Mouse (Mus musculus): ENCODE measurements at regions not wholly inside any gene's neighbourhood (a gene's known extent, or its start where the extent isn't known, plus 50 kb on each side); places are given as distances from the start of the nearest gene placed in this dataset.

DNA sequence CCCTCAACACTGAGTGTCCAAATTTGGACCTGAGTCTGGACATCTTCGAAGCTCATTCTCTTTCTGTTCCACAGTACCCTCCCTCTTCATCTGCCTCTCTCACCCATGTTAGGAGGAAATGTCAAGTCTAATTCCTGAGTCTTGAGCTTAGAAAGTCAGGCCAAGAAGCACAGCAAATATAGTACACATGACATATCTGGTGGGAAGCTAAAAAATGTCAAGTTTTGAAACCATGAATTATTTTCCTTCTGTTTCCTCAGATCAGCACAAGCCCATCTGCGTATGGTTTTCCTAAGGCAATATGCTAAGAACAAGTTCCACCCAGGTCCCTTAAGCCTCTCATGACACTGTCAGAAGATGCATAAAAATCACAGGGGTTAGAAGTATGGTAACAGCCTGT, 553.6 kb upstream of the Cdh11 start:
- no peak overlapping the region for H3K27ac ChIP-seq (replicated peaks; ENCODE audit: low read depth, low read length)

GRCm38 (mm10) chr8:103339951-103340350, 554.5 kb upstream of the Cdh11 start:
- Histone ChIP-seq H3K9me3 (ENCODE audit: control insufficient read depth, low read length) (no peaks in the 10 kb centered on the region), H3K4me1 (ENCODE audit: control insufficient read depth, insufficient read depth, low read length) (no peaks in the 10 kb centered on the region), H3K4me3 (ENCODE audit: low read depth, low read length) (no peak overlapping the region), H3K9ac (ENCODE audit: low read depth, low read length) (no peak overlapping the region), H3K27ac (replicated peaks; ENCODE audit: low read depth, low read length) (no peak overlapping the region), H3K36me3 (ENCODE audit: control insufficient read depth, insufficient read depth, low read length) (no peaks in the 10 kb centered on the region), H3K4me2 (ENCODE audit: low read depth, low read length) (no peak overlapping the region), H3K27me3 (replicated peaks; ENCODE audit: control insufficient read depth, insufficient read depth, low read length) (no peaks in the 10 kb centered on the region)
- ATAC-seq (ENCODE audit: low read depth) (no peak), DNase-seq (ENCODE audit: low spot score) (peak; percentile 33)
- WGBS: 80% methylated on average over 5 of the region's 5 CpGs

More for the DNA sequence above, 553.6 kb upstream of the Cdh11 start:
- WGBS: 77% methylated on average over 2 of the region's 2 CpGs
- DNase-seq (ENCODE audit: low spot score) (no peak), ATAC-seq (ENCODE audit: low read depth) (no peak)
- Histone ChIP-seq H3K36me3 (ENCODE audit: control insufficient read depth, insufficient read depth, low read length) (no peaks in the 10 kb centered on the region), H3K27me3 (replicated peaks; ENCODE audit: control insufficient read depth, insufficient read depth, low read length) (no peaks in the 10 kb centered on the region), H3K9me3 (ENCODE audit: control insufficient read depth, low read length) (no peaks in the 10 kb centered on the region), H3K4me3 (ENCODE audit: low read depth, low read length) (no peak overlapping the region), H3K4me2 (ENCODE audit: low read depth, low read length) (no peak overlapping the region), H3K9ac (ENCODE audit: low read depth, low read length) (no peak overlapping the region), H3K4me1 (ENCODE audit: control insufficient read depth, insufficient read depth, low read length) (no peaks in the 10 kb centered on the region)

GRCm38 (mm10) chr8:103343891-103344290, 558.4 kb upstream of the Cdh11 start:
- H3K27ac ChIP-seq (replicated peaks; ENCODE audit: low read depth, low read length): no peak overlapping the region
- no peaks in the 10 kb centered on the region for H3K36me3 ChIP-seq (ENCODE audit: control insufficient read depth, insufficient read depth, low read length)
- no peaks in the 10 kb centered on the region for H3K9me3 ChIP-seq (ENCODE audit: control insufficient read depth, low read length)
- 78% methylated on average over 3 of the region's 3 CpGs for WGBS
- no peaks in the 10 kb centered on the region for H3K27me3 ChIP-seq (replicated peaks; ENCODE audit: control insufficient read depth, insufficient read depth, low read length)
- H3K4me1 ChIP-seq (ENCODE audit: control insufficient read depth, insufficient read depth, low read length): 0 out of 2 replicates have a peak, but pooled peaks cover 4% of the 10 kb centered on the region
- no peak overlapping the region for H3K4me3 ChIP-seq (ENCODE audit: low read depth, low read length)
- H3K4me2 ChIP-seq (ENCODE audit: low read depth, low read length): no peak overlapping the region
- no peak for DNase-seq (ENCODE audit: low spot score)
- no peak overlapping the region for H3K9ac ChIP-seq (ENCODE audit: low read depth, low read length)
- no peak for ATAC-seq (ENCODE audit: low read depth)

- ATAC-seq (ENCODE audit: low read depth) (no peak), DNase-seq (ENCODE audit: low spot score) (no peak)
- no peaks in the 10 kb centered on the region for H3K36me3 ChIP-seq (ENCODE audit: control insufficient read depth, insufficient read depth, low read length)
- H3K9me3 ChIP-seq (ENCODE audit: control insufficient read depth, low read length): peaks cover 5% of the 10 kb centered on the region; the same call in 1 of the 2 replicates
- no peaks in the 10 kb centered on the region for H3K27me3 ChIP-seq (replicated peaks; ENCODE audit: control insufficient read depth, insufficient read depth, low read length)
- H3K9ac ChIP-seq (ENCODE audit: low read depth, low read length): no peak overlapping the region
- H3K4me2 ChIP-seq (ENCODE audit: low read depth, low read length): no peak overlapping the region
- H3K27ac ChIP-seq (replicated peaks; ENCODE audit: low read depth, low read length): no peak overlapping the region
- H3K4me3 ChIP-seq (ENCODE audit: low read depth, low read length): no peak overlapping the region
- 52% methylated on average over 2 of the region's 2 CpGs for WGBS
- 0 out of 2 replicates have a peak, but pooled peaks cover 4% of the 10 kb centered on the region for H3K4me1 ChIP-seq (ENCODE audit: control insufficient read depth, insufficient read depth, low read length)
Measured at GRCm38 (mm10) chr8:103344871-103345270, 559.4 kb upstream of the Cdh11 start.

- H3K36me3 ChIP-seq (ENCODE audit: control insufficient read depth, insufficient read depth, low read length): no peaks in the 10 kb centered on the region
- no peaks in the 10 kb centered on the region for H3K27me3 ChIP-seq (replicated peaks; ENCODE audit: control insufficient read depth, insufficient read depth, low read length)
- peaks cover 5% of the 10 kb centered on the region; the same call in 1 of the 2 replicates for H3K9me3 ChIP-seq (ENCODE audit: control insufficient read depth, low read length)
- 0 out of 2 replicates have a peak, but pooled peaks cover 4% of the 10 kb centered on the region for H3K4me1 ChIP-seq (ENCODE audit: control insufficient read depth, insufficient read depth, low read length)
- H3K9ac ChIP-seq (ENCODE audit: low read depth, low read length): no peak overlapping the region
- no peak overlapping the region for H3K4me3 ChIP-seq (ENCODE audit: low read depth, low read length)
- H3K4me2 ChIP-seq (ENCODE audit: low read depth, low read length): no peak overlapping the region
- no peak overlapping the region for H3K27ac ChIP-seq (replicated peaks; ENCODE audit: low read depth, low read length)
- DNase-seq (ENCODE audit: low spot score) (no peak), ATAC-seq (ENCODE audit: low read depth) (no peak)
- 58% methylated on average over 7 of the region's 7 CpGs for WGBS
Measured at GRCm38 (mm10) chr8:103347158-103347871, 561.9 kb upstream of the Cdh11 start.

DNA sequence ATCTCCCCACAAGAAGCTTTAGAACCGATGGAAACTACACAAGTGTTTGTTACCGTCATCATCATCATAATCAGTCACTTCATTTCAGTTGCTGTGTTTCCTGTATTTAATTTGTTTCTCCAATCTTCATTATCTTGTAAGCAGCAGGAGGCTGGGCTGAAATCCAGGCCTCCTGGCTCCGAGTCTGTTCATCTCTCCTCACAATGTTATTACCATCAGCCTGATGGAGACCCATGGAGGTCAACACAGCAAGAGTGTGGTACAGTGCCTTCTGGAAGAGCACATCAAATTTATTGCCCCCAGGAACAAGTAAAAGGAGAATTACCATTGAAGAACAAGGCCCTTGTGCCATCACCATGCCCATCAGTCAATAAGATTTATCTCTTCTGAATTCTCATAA, 576.3 kb upstream of the Cdh11 start:
- H3K9ac ChIP-seq (ENCODE audit: low read depth, low read length): no peak overlapping the region
- H3K27me3 ChIP-seq (replicated peaks; ENCODE audit: control insufficient read depth, insufficient read depth, low read length): no peaks in the 10 kb centered on the region
- H3K27ac ChIP-seq (replicated peaks; ENCODE audit: low read depth, low read length): no peak overlapping the region
- no peak overlapping the region for H3K4me3 ChIP-seq (ENCODE audit: low read depth, low read length)
- H3K4me1 ChIP-seq (ENCODE audit: control insufficient read depth, insufficient read depth, low read length): no peaks in the 10 kb centered on the region
- H3K4me2 ChIP-seq (ENCODE audit: low read depth, low read length): no peak overlapping the region
- WGBS: 70% methylated on average over 3 of the region's 3 CpGs
- no peaks in the 10 kb centered on the region for H3K36me3 ChIP-seq (ENCODE audit: control insufficient read depth, insufficient read depth, low read length)
- no peak for DNase-seq (ENCODE audit: low spot score)
- no peaks in the 10 kb centered on the region for H3K9me3 ChIP-seq (ENCODE audit: control insufficient read depth, low read length)
- ATAC-seq (ENCODE audit: low read depth): no peak

DNA sequence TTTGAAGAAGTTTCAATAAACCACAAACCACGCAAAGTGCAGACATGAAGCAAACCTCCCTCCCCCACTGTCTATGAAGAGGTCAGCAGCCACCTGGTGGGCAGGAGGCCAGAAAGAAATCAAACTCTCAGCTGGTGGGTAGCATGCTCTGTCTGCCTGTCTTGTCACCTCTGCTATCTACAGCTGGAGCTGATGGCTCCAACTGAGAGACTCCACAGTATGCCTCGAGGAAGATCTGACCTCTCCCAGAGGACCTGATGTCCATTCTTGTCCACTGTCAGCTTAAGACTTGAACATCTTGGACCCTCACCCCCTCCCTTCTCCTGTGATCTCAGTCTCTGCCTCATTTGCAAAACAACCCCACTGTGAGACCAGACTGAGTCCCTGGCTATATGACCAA, 585.0 kb upstream of the Cdh11 start:
- Histone ChIP-seq H3K4me1 (ENCODE audit: control insufficient read depth, insufficient read depth, low read length) (peaks cover 15% of the 10 kb centered on the region), H3K27me3 (replicated peaks; ENCODE audit: control insufficient read depth, insufficient read depth, low read length) (no peaks in the 10 kb centered on the region), H3K4me2 (ENCODE audit: low read depth, low read length) (no peak overlapping the region), H3K4me3 (ENCODE audit: low read depth, low read length) (no peak overlapping the region), H3K9me3 (ENCODE audit: control insufficient read depth, low read length) (no peaks in the 10 kb centered on the region), H3K27ac (replicated peaks; ENCODE audit: low read depth, low read length) (no peak overlapping the region), H3K9ac (ENCODE audit: low read depth, low read length) (no peak overlapping the region), H3K36me3 (ENCODE audit: control insufficient read depth, insufficient read depth, low read length) (no peaks in the 10 kb centered on the region)
- DNase-seq (ENCODE audit: low spot score) (peak; percentile 11), ATAC-seq (ENCODE audit: low read depth) (no peak)
- WGBS: 52% methylated on average over 2 of the region's 2 CpGs

GRCm38 (mm10) chr8:103373007-103373406, 587.6 kb upstream of the Cdh11 start:
- Histone ChIP-seq H3K4me2 (ENCODE audit: low read depth, low read length) (no peak overlapping the region), H3K36me3 (ENCODE audit: control insufficient read depth, insufficient read depth, low read length) (no peaks in the 10 kb centered on the region), H3K4me1 (ENCODE audit: control insufficient read depth, insufficient read depth, low read length) (peaks cover 15% of the 10 kb centered on the region), H3K9ac (ENCODE audit: low read depth, low read length) (no peak overlapping the region), H3K27ac (replicated peaks; ENCODE audit: low read depth, low read length) (peak overlapping the region; percentile 24), H3K9me3 (ENCODE audit: control insufficient read depth, low read length) (no peaks in the 10 kb centered on the region), H3K4me3 (ENCODE audit: low read depth, low read length) (no peak overlapping the region), H3K27me3 (replicated peaks; ENCODE audit: control insufficient read depth, insufficient read depth, low read length) (no peaks in the 10 kb centered on the region)
- WGBS: 42% methylated on average over 1 of the region's 1 CpGs
- ATAC-seq (ENCODE audit: low read depth) (no peak; the same call in 1 of the 2 replicates), DNase-seq (ENCODE audit: low spot score) (peak; percentile 79)

DNA sequence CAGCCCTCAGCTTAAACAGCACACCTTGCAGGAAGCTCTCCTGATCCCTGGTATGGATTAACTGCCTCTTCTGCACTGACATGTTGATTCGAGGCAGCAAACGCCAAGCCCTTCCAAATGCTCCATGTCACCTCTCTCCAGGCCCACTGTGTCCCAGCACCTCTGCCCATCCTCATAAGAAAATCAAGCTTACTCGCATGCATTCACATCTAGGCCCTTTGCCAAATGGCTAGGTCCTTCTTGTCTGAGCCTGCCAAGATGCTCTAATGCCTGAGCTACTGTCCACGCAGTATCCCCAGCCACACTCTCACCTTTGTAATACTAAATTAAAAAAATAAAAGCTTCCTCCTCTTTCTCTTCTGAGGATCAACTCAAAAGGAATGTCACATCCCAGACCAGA, 588.7 kb upstream of the Cdh11 start:
- Histone ChIP-seq H3K4me2 (ENCODE audit: low read depth, low read length) (no peak overlapping the region), H3K27ac (replicated peaks; ENCODE audit: low read depth, low read length) (peak overlapping the region; percentile 24; the same call in 1 of the 2 replicates), H3K27me3 (replicated peaks; ENCODE audit: control insufficient read depth, insufficient read depth, low read length) (no peaks in the 10 kb centered on the region), H3K9me3 (ENCODE audit: control insufficient read depth, low read length) (no peaks in the 10 kb centered on the region), H3K4me3 (ENCODE audit: low read depth, low read length) (no peak overlapping the region), H3K36me3 (ENCODE audit: control insufficient read depth, insufficient read depth, low read length) (no peaks in the 10 kb centered on the region), H3K9ac (ENCODE audit: low read depth, low read length) (no peak overlapping the region), H3K4me1 (ENCODE audit: control insufficient read depth, insufficient read depth, low read length) (peaks cover 21% of the 10 kb centered on the region)
- WGBS: 77% methylated on average over 4 of the region's 4 CpGs
- ATAC-seq (ENCODE audit: low read depth) (no peak), DNase-seq (ENCODE audit: low spot score) (no peak)
